Mouse (Mus musculus) lung, embryonic 15.5 days (tissue): ENCODE results near the gene Bank1. TPM values are rescaled to one million over a fixed set of nuclear protein-coding genes. Genes with fewer than 3 reads are reported as not detected.

Source experiments
- ATAC-seq: fragments of 200-750 bp; cut with Nextera tagmentation; 2 replicates; pipeline ENCODE4 v1.8.0; 2017; ENCODE audit warnings: moderate number of reproducible peaks, borderline replicate concordance; ENCODE audit not compliant: low FRiP score, low TSS enrichment; ENCODE audit errors: extremely low read depth
- H3K27ac ChIP-seq: fragments of 300-500 bp; sonication (generic); 2 replicates; pipeline ENCODE4 v1.5.1; 2015; ENCODE audit warnings: moderate library complexity, mild to moderate bottlenecking, inconsistent platforms
- H3K27me3 ChIP-seq: fragments of 300-500 bp; sonication (generic); 2 replicates; pipeline ENCODE4 v1.6.1; 2015; ENCODE audit warnings: inconsistent platforms
- H3K36me3 ChIP-seq: fragments of 300-500 bp; sonication (generic); 2 replicates; pipeline ENCODE4 v1.6.1; 2015; ENCODE audit warnings: inconsistent platforms
- H3K4me1 ChIP-seq: fragments of 300-500 bp; sonication (generic); 2 replicates; pipeline ENCODE4 v1.6.1; 2015; ENCODE audit warnings: inconsistent platforms
- H3K4me2 ChIP-seq: fragments of 300-500 bp; sonication (generic); 2 replicates; pipeline ENCODE4 v1.6.1; 2015; ENCODE audit warnings: inconsistent platforms, mild to moderate bottlenecking, moderate library complexity
- H3K4me3 ChIP-seq: fragments of 300-500 bp; sonication (generic); 2 replicates; pipeline ENCODE4 v1.5.1; 2015; ENCODE audit warnings: mild to moderate bottlenecking, inconsistent platforms
- H3K9ac ChIP-seq: fragments of 300-500 bp; sonication (generic); 2 replicates; pipeline ENCODE4 v1.6.1; 2015; ENCODE audit warnings: inconsistent platforms
- H3K9me3 ChIP-seq: fragments of 300-500 bp; sonication (generic); 2 replicates; pipeline ENCODE4 v1.6.1; 2016; ENCODE audit warnings: inconsistent platforms
- WGBS: fragments of 180-500 bp; shearing (Covaris S2); methylation state at CpG from one replicate; pipeline ENCODE4 v1.1.7; 2015; 5-methylcytosine and 5-hydroxymethylcytosine counted together
- polyA plus RNA-seq: library from polyadenylated mRNA; unstranded; fragments of >200 nt; fragmentation: Nextera tagmentation; extraction: Ambion mirVana; gene quantifications from 2 replicates; pipeline ENCODE4 v1.2.1, GENCODE M21; 2015

The Bank1 gene
- polyA plus RNA-seq, 1 experiment from 2014 or later, result 0.34 TPM

GRCm38 (mm10) chr3:136037254-136037653 lies 288.6 kb downstream of the Bank1 start:
- no peak overlapping the region for H3K4me2 ChIP-seq
- no peak overlapping the region for H3K9ac ChIP-seq

GRCm38 (mm10) chr3:136035784-136036183 lies 290.1 kb downstream of the Bank1 start:
- Histone ChIP-seq H3K36me3 (no peaks in the 10 kb centered on the region), H3K27ac (no peak overlapping the region), H3K9me3 (no peaks in the 10 kb centered on the region), H3K9ac (no peak overlapping the region), H3K27me3 (no peaks in the 10 kb centered on the region), H3K4me2 (no peak overlapping the region), H3K4me3 (no peak overlapping the region), H3K4me1 (no peaks in the 10 kb centered on the region; the same call in 1 of the 2 replicates)
- ATAC-seq, result no peak
- WGBS, result 11% methylated on average over 1 of the region's 1 CpGs

More at GRCm38 (mm10) chr3:136037254-136037653, 288.6 kb downstream of the Bank1 start:
- ATAC-seq, result no peak
- H3K4me3 ChIP-seq, result no peak overlapping the region
- H3K27me3 ChIP-seq, result no peaks in the 10 kb centered on the region
- WGBS, result 44% methylated on average over 3 of the region's 3 CpGs
- H3K9me3 ChIP-seq, result no peaks in the 10 kb centered on the region
- no peaks in the 10 kb centered on the region; the same call in 1 of the 2 replicates for H3K4me1 ChIP-seq
- no peak overlapping the region for H3K27ac ChIP-seq
- no peaks in the 10 kb centered on the region for H3K36me3 ChIP-seq

GRCm38 (mm10) chr3:136024876-136025275 lies 301.0 kb downstream of the Bank1 start:
- no peak overlapping the region for H3K4me3 ChIP-seq
- H3K36me3 ChIP-seq, result no peaks in the 10 kb centered on the region
- H3K4me2 ChIP-seq, result no peak overlapping the region
- WGBS, result 56% methylated on average over 2 of the region's 2 CpGs
- ATAC-seq, result no peak
- no peak overlapping the region for H3K9ac ChIP-seq
- no peaks in the 10 kb centered on the region for H3K27me3 ChIP-seq
- H3K27ac ChIP-seq, result no peak overlapping the region
- H3K4me1 ChIP-seq, result no peaks in the 10 kb centered on the region
- H3K9me3 ChIP-seq, result no peaks in the 10 kb centered on the region

- H3K9ac ChIP-seq, result no peak overlapping the region
- H3K27ac ChIP-seq, result no peak overlapping the region
- no peak overlapping the region for H3K4me3 ChIP-seq
- no peaks in the 10 kb centered on the region for H3K4me1 ChIP-seq
- no peaks in the 10 kb centered on the region for H3K27me3 ChIP-seq
- H3K36me3 ChIP-seq, result no peaks in the 10 kb centered on the region
- ATAC-seq, result no peak
- 75% methylated on average over 2 of the region's 2 CpGs for WGBS
- H3K4me2 ChIP-seq, result no peak overlapping the region
- H3K9me3 ChIP-seq, result no peaks in the 10 kb centered on the region
Measured at GRCm38 (mm10) chr3:136017517-136017916, 308.3 kb downstream of the Bank1 start.

GRCm38 (mm10) chr3:136010616-136011015 lies 315.2 kb downstream of the Bank1 start:
- H3K9ac ChIP-seq, result no peak overlapping the region
- WGBS, result 79% methylated on average over 4 of the region's 4 CpGs
- H3K4me1 ChIP-seq, result peaks cover 14% of the 10 kb centered on the region
- H3K27ac ChIP-seq, result no peak overlapping the region
- no peak for ATAC-seq
- H3K36me3 ChIP-seq, result no peaks in the 10 kb centered on the region
- H3K27me3 ChIP-seq, result no peaks in the 10 kb centered on the region
- no peak overlapping the region for H3K4me3 ChIP-seq
- no peaks in the 10 kb centered on the region for H3K9me3 ChIP-seq
- no peak overlapping the region for H3K4me2 ChIP-seq

GRCm38 (mm10) chr3:136007846-136008245 lies 318.0 kb downstream of the Bank1 start:
- no peaks in the 10 kb centered on the region for H3K27me3 ChIP-seq
- H3K27ac ChIP-seq, result no peak overlapping the region
- H3K4me1 ChIP-seq, result peaks cover 14% of the 10 kb centered on the region
- WGBS, result 10% methylated on average over 9 of the region's 9 CpGs
- H3K9me3 ChIP-seq, result no peaks in the 10 kb centered on the region
- peak; percentile 81; the same call in 1 of the 2 replicates for ATAC-seq
- no peak overlapping the region for H3K9ac ChIP-seq
- H3K4me2 ChIP-seq, result peak overlapping the region; percentile 47
- peak overlapping the region; percentile 11 for H3K4me3 ChIP-seq
- no peaks in the 10 kb centered on the region for H3K36me3 ChIP-seq

- Histone ChIP-seq H3K27ac (no peak overlapping the region), H3K27me3 (no peaks in the 10 kb centered on the region), H3K4me1 (peaks cover 14% of the 10 kb centered on the region), H3K4me2 (peak overlapping the region; percentile 47), H3K9me3 (no peaks in the 10 kb centered on the region), H3K36me3 (no peaks in the 10 kb centered on the region), H3K4me3 (peak overlapping the region; percentile 11), H3K9ac (no peak overlapping the region)
- ATAC-seq, result peak; percentile 52; the same call in 1 of the 2 replicates
- WGBS, result 28% methylated on average over 11 of the region's 11 CpGs
Measured at GRCm38 (mm10) chr3:136007081-136007828, 318.6 kb downstream of the Bank1 start.
